Mouse (Mus musculus): Measurements from ENCODE around the gene Mark1. TPM values are rescaled to one million over a fixed set of nuclear protein-coding genes. Genes with fewer than 3 reads are reported as not detected.

Mark1 gene
- polyA plus RNA-seq, 1 experiment from 2014 or later, result 1.8 TPM

GRCm38 (mm10) chr1:184889454-184889853, 109.9 kb downstream of the Mark1 start:
- Histone ChIP-seq H3K4me2 (ENCODE audit: low read depth, low read length) (no peak overlapping the region), H3K9me3 (replicated peaks; ENCODE audit: control insufficient read depth, low read length) (no peaks in the 10 kb centered on the region), H3K27me3 (ENCODE audit: control insufficient read depth, insufficient read depth, low read length) (no peaks in the 10 kb centered on the region), H3K36me3 (ENCODE audit: control insufficient read depth, insufficient read depth, low read length) (no peaks in the 10 kb centered on the region), H3K4me1 (ENCODE audit: control insufficient read depth, insufficient read depth, low read length) (no peaks in the 10 kb centered on the region), H3K9ac (ENCODE audit: low read length) (no peak overlapping the region), H3K27ac (ENCODE audit: low read length) (no peak overlapping the region), H3K4me3 (replicated peaks; ENCODE audit: low read length) (no peak overlapping the region)
- 88% methylated on average over 6 of the region's 6 CpGs for WGBS
- ATAC-seq (ENCODE audit: insufficient read depth, low FRiP score), result no peak

GRCm38 (mm10) chr1:184886160-184886559, 113.2 kb downstream of the Mark1 start:
- peaks cover 24% of the 10 kb centered on the region for H3K27me3 ChIP-seq (ENCODE audit: control insufficient read depth, insufficient read depth, low read length)
- no peaks in the 10 kb centered on the region for H3K9me3 ChIP-seq (replicated peaks; ENCODE audit: control insufficient read depth, low read length)
- no peak for ATAC-seq (ENCODE audit: insufficient read depth, low FRiP score)
- no peak overlapping the region for H3K4me3 ChIP-seq (replicated peaks; ENCODE audit: low read length)
- 73% methylated on average over 1 of the region's 1 CpGs for WGBS
- H3K27ac ChIP-seq (ENCODE audit: low read length), result no peak overlapping the region
- no peak overlapping the region for H3K4me2 ChIP-seq (ENCODE audit: low read depth, low read length)
- H3K4me1 ChIP-seq (ENCODE audit: control insufficient read depth, insufficient read depth, low read length), result 0 out of 2 replicates have a peak, but pooled peaks cover 3% of the 10 kb centered on the region
- H3K36me3 ChIP-seq (ENCODE audit: control insufficient read depth, insufficient read depth, low read length), result no peaks in the 10 kb centered on the region
- no peak overlapping the region for H3K9ac ChIP-seq (ENCODE audit: low read length)

GRCm38 (mm10) chr1:184882281-184883268, 116.8 kb downstream of the Mark1 start, which contains the start of gene C130074G19Rik:
Gene C130074G19Rik, minus strand, starts transcription at chr1:184883218.
- Histone ChIP-seq H3K4me1 (ENCODE audit: control insufficient read depth, insufficient read depth, low read length) (0 out of 2 replicates have a peak, but pooled peaks cover 7% of the 10 kb centered on the region), H3K4me3 (replicated peaks; ENCODE audit: low read length) (peak within 1 kb of the TSS; percentile 52), H3K36me3 (ENCODE audit: control insufficient read depth, insufficient read depth, low read length) (no peaks in the 10 kb centered on the region), H3K27me3 (ENCODE audit: control insufficient read depth, insufficient read depth, low read length) (peaks cover 28% of the 10 kb centered on the region), H3K4me2 (ENCODE audit: low read depth, low read length) (peak within 1 kb of the TSS; percentile 82), H3K9ac (ENCODE audit: low read length) (peak within 1 kb of the TSS; percentile 71), H3K27ac (ENCODE audit: low read length) (no peak within 1 kb of the TSS), H3K9me3 (replicated peaks; ENCODE audit: control insufficient read depth, low read length) (no peaks in the 10 kb centered on the region)
- peak; percentile 91 for ATAC-seq (ENCODE audit: insufficient read depth, low FRiP score)
- WGBS, result 4% methylated on average over 77 of the region's 77 CpGs

GRCm38 (mm10) chr1:184881861-184882260, 117.5 kb downstream of the Mark1 start:
- no peak for ATAC-seq (ENCODE audit: insufficient read depth, low FRiP score)
- peaks cover 28% of the 10 kb centered on the region for H3K27me3 ChIP-seq (ENCODE audit: control insufficient read depth, insufficient read depth, low read length)
- H3K4me2 ChIP-seq (ENCODE audit: low read depth, low read length), result peak overlapping the region; percentile 82
- 62% methylated on average over 7 of the region's 7 CpGs for WGBS
- H3K4me1 ChIP-seq (ENCODE audit: control insufficient read depth, insufficient read depth, low read length), result 0 out of 2 replicates have a peak, but pooled peaks cover 7% of the 10 kb centered on the region
- H3K4me3 ChIP-seq (replicated peaks; ENCODE audit: low read length), result peak overlapping the region; percentile 52
- H3K9ac ChIP-seq (ENCODE audit: low read length), result peak overlapping the region; percentile 71; the same call in 1 of the 2 replicates
- H3K9me3 ChIP-seq (replicated peaks; ENCODE audit: control insufficient read depth, low read length), result no peaks in the 10 kb centered on the region
- no peak overlapping the region for H3K27ac ChIP-seq (ENCODE audit: low read length)
- H3K36me3 ChIP-seq (ENCODE audit: control insufficient read depth, insufficient read depth, low read length), result no peaks in the 10 kb centered on the region

GRCm38 (mm10) chr1:184881211-184881610, 118.2 kb downstream of the Mark1 start:
- Histone ChIP-seq H3K4me3 (replicated peaks; ENCODE audit: low read length) (peak overlapping the region; percentile 52), H3K9me3 (replicated peaks; ENCODE audit: control insufficient read depth, low read length) (no peaks in the 10 kb centered on the region), H3K4me2 (ENCODE audit: low read depth, low read length) (peak overlapping the region; percentile 15; the same call in 1 of the 2 replicates), H3K36me3 (ENCODE audit: control insufficient read depth, insufficient read depth, low read length) (no peaks in the 10 kb centered on the region), H3K27me3 (ENCODE audit: control insufficient read depth, insufficient read depth, low read length) (peaks cover 28% of the 10 kb centered on the region), H3K9ac (ENCODE audit: low read length) (no peak overlapping the region), H3K4me1 (ENCODE audit: control insufficient read depth, insufficient read depth, low read length) (0 out of 2 replicates have a peak, but pooled peaks cover 7% of the 10 kb centered on the region), H3K27ac (ENCODE audit: low read length) (no peak overlapping the region)
- no peak for ATAC-seq (ENCODE audit: insufficient read depth, low FRiP score)
- WGBS, result 85% methylated on average over 5 of the region's 5 CpGs

- Histone ChIP-seq H3K9me3 (replicated peaks; ENCODE audit: control insufficient read depth, low read length) (no peaks in the 10 kb centered on the region), H3K4me3 (replicated peaks; ENCODE audit: low read length) (no peak overlapping the region), H3K36me3 (ENCODE audit: control insufficient read depth, insufficient read depth, low read length) (no peaks in the 10 kb centered on the region), H3K27ac (ENCODE audit: low read length) (no peak overlapping the region), H3K4me1 (ENCODE audit: control insufficient read depth, insufficient read depth, low read length) (0 out of 2 replicates have a peak, but pooled peaks cover 7% of the 10 kb centered on the region), H3K4me2 (ENCODE audit: low read depth, low read length) (no peak overlapping the region), H3K9ac (ENCODE audit: low read length) (no peak overlapping the region), H3K27me3 (ENCODE audit: control insufficient read depth, insufficient read depth, low read length) (peaks cover 28% of the 10 kb centered on the region)
- 71% methylated on average over 6 of the region's 6 CpGs for WGBS
- ATAC-seq (ENCODE audit: insufficient read depth, low FRiP score), result no peak
These were observed 120.5 kb downstream of the Mark1 start for GRCm38 (mm10) chr1:184878860-184879259.

- Histone ChIP-seq H3K9me3 (replicated peaks; ENCODE audit: control insufficient read depth, low read length) (no peaks in the 10 kb centered on the region), H3K4me3 (replicated peaks; ENCODE audit: low read length) (no peak overlapping the region), H3K36me3 (ENCODE audit: control insufficient read depth, insufficient read depth, low read length) (no peaks in the 10 kb centered on the region), H3K4me2 (ENCODE audit: low read depth, low read length) (no peak overlapping the region), H3K9ac (ENCODE audit: low read length) (no peak overlapping the region), H3K27me3 (ENCODE audit: control insufficient read depth, insufficient read depth, low read length) (peaks cover 13% of the 10 kb centered on the region), H3K4me1 (ENCODE audit: control insufficient read depth, insufficient read depth, low read length) (0 out of 2 replicates have a peak, but pooled peaks cover 8% of the 10 kb centered on the region), H3K27ac (ENCODE audit: low read length) (no peak overlapping the region)
- ATAC-seq (ENCODE audit: insufficient read depth, low FRiP score), result no peak
- 63% methylated on average over 2 of the region's 2 CpGs for WGBS
These were observed 122.1 kb downstream of the Mark1 start for GRCm38 (mm10) chr1:184877306-184877705.

- Histone ChIP-seq H3K27me3 (ENCODE audit: control insufficient read depth, insufficient read depth, low read length) (0 out of 2 replicates have a peak, but pooled peaks cover 3% of the 10 kb centered on the region), H3K4me3 (replicated peaks; ENCODE audit: low read length) (no peak overlapping the region), H3K4me2 (ENCODE audit: low read depth, low read length) (no peak overlapping the region), H3K4me1 (ENCODE audit: control insufficient read depth, insufficient read depth, low read length) (peaks cover 22% of the 10 kb centered on the region), H3K9me3 (replicated peaks; ENCODE audit: control insufficient read depth, low read length) (no peaks in the 10 kb centered on the region), H3K9ac (ENCODE audit: low read length) (no peak overlapping the region), H3K36me3 (ENCODE audit: control insufficient read depth, insufficient read depth, low read length) (no peaks in the 10 kb centered on the region), H3K27ac (ENCODE audit: low read length) (no peak overlapping the region)
- 82% methylated on average over 11 of the region's 11 CpGs for WGBS
- no peak for ATAC-seq (ENCODE audit: insufficient read depth, low FRiP score)
These were observed 125.5 kb downstream of the Mark1 start for GRCm38 (mm10) chr1:184873910-184874309.
